Mouse (Mus musculus): ENCODE measurements around the gene Zbtb45. TPM values are rescaled to one million over a fixed set of nuclear protein-coding genes. Genes with fewer than 3 reads are reported as not detected.

Gene Zbtb45
- polyA plus RNA-seq (2016; fragmentation: Nextera tagmentation; extraction: Ambion mirVana) = 29.1 and 31.8 TPM in 2 replicates

DNA sequence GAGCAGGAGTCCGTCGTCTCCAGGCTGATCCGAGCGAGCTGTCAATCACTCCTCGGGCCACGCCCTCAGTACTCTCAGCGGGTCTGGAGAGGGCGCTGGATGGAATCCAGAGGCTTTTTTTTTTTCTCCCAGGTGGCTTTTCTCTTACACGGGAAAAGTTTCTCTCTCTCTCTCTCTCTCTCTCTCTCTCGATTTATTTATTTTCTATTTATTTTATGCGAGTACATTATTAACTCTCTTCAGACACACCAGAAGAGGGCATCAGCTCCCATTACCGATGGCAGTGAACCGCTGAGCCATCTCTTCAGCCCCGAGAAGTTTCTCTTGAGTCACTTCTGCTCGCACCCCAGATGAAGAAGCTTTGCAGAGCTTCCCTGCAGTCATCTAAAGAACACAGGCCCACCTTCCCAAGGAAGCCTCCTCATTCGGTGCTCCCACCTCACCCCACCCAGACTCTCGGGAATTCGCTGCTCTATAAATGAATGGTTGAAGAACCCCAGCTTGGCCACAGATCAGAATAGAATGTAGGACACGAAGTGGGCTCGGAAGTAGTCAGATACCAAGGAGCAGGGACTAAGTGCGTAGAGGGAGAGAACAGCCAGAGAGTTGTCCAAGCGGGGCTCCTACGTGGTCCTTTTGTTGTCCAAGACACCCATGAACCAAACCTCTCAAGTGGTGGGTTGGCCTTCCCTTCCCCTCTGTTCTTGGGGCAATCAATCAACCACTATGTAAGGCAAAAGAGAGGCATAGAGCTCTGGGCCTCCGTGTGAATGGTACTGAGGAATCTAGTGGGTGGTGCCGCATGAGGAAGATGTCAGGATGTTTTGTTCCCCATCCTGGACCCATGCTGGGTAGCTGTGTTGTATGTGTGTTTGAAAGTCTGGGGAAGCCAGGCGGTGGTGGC lies at the start of gene Zbtb45:
Zbtb45 (minus strand) TSS at position 30 of the 904 bp plus-strand sequence.
- peak within 1 kb of the TSS; percentile 65 for H3K4me3 ChIP-seq
- peaks cover 27% of the 10 kb centered on the region for H3K27me3 ChIP-seq (ENCODE audit: low read depth, poor library complexity, severe bottlenecking)
- DNase-seq (ENCODE audit: low spot score) = no peak
- 21% methylated on average over 26 of the region's 26 CpGs for WGBS
- peak within 1 kb of the TSS; percentile 92 for H3K27ac ChIP-seq
- H3K9me3 ChIP-seq (replicated peaks) = no peaks in the 10 kb centered on the region
- H3K36me3 ChIP-seq = peaks cover 29% of the 10 kb centered on the region
- peaks cover 31% of the 10 kb centered on the region for H3K4me1 ChIP-seq

- Histone ChIP-seq H3K27me3 (ENCODE audit: low read depth, poor library complexity, severe bottlenecking) (no peaks in the 10 kb centered on the region), H3K4me3 (no peak overlapping the region), H3K9me3 (replicated peaks) (no peaks in the 10 kb centered on the region), H3K27ac (no peak overlapping the region), H3K4me1 (peaks cover 3% of the 10 kb centered on the region; the same call in 1 of the 2 replicates), H3K36me3 (no peaks in the 10 kb centered on the region)
- no peak for DNase-seq (ENCODE audit: low spot score)
- WGBS = 90% methylated on average over 9 of the region's 9 CpGs
Observed at GRCm38 (mm10) chr7:13059536-13059935, 49.7 kb upstream of the Zbtb45 start.

DNA sequence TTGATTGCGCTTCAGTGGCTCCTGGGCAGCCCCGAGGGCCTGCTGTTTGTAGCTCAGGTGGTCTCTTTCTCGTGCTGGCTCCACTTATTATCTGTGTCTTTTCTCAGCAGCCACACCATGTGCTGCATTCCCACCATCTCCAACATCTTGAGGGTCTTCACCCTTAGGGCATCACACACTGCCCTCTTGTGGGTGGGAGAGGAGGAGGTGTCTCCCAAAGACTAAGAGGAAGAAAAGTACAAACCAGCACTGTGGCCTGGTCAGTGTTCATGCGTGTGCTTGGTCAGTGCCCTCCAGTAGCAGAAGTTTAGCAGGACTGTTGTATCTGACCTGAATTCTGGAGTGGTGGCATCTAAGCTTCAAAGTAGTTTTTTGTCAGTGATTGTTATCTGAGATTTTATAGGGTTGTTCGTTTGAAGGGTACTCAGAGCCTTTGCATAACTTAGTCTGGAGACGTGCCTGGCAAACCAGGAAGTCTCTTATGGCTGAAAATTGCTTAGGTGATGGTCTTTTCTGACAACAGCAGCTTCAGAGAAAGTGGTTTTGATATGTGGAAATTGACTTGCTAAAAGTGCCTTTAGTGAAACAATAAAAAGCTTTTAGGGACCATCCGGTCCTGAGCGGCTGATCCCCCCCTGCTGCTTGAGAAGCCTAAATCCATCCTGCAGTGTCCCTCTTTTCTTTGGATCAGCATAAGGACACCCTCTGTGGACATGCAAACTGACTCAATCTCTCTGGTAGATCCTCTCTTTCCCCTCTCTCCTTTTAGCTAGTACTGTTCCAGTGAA lies 47.3 kb upstream of the Zbtb45 start:
- DNase-seq (ENCODE audit: low spot score) = no peak
- no peaks in the 10 kb centered on the region for H3K27me3 ChIP-seq (ENCODE audit: low read depth, poor library complexity, severe bottlenecking)
- WGBS = 66% methylated on average over 8 of the region's 8 CpGs

GRCm38 (mm10) chr7:13054287-13055010 lies 44.6 kb upstream of the Zbtb45 start, which contains the start of gene Mzf1:
Gene Mzf1, minus strand, starts transcription at chr7:13054764.
- peak; percentile 93 for DNase-seq (ENCODE audit: low spot score)
- H3K27me3 ChIP-seq (ENCODE audit: low read depth, poor library complexity, severe bottlenecking) = no peaks in the 10 kb centered on the region
- H3K9me3 ChIP-seq (replicated peaks) = no peaks in the 10 kb centered on the region; the same call in 1 of the 2 replicates
- peak within 1 kb of the TSS; percentile 93 for H3K27ac ChIP-seq
- WGBS = under 1% methylated on average over 41 of the region's 41 CpGs
- no peaks in the 10 kb centered on the region for H3K36me3 ChIP-seq
- H3K4me3 ChIP-seq = peak within 1 kb of the TSS; percentile 68
- peaks cover 8% of the 10 kb centered on the region for H3K4me1 ChIP-seq

More for the DNA sequence above, 47.3 kb upstream of the Zbtb45 start:
- Histone ChIP-seq H3K27ac (no peak overlapping the region), H3K36me3 (no peaks in the 10 kb centered on the region), H3K9me3 (replicated peaks) (no peaks in the 10 kb centered on the region; the same call in 1 of the 2 replicates), H3K4me1 (peaks cover 8% of the 10 kb centered on the region), H3K4me3 (no peak overlapping the region)

- no peak for DNase-seq (ENCODE audit: low spot score)
- WGBS = 2% methylated on average over 15 of the region's 15 CpGs
- peak overlapping the region; percentile 68 for H3K4me3 ChIP-seq
- H3K4me1 ChIP-seq = peaks cover 8% of the 10 kb centered on the region
- H3K27me3 ChIP-seq (ENCODE audit: low read depth, poor library complexity, severe bottlenecking) = no peaks in the 10 kb centered on the region
- H3K9me3 ChIP-seq (replicated peaks) = no peaks in the 10 kb centered on the region; the same call in 1 of the 2 replicates
- no peaks in the 10 kb centered on the region for H3K36me3 ChIP-seq
- peak overlapping the region; percentile 93 for H3K27ac ChIP-seq
Observed at GRCm38 (mm10) chr7:13053961-13054286, 44.1 kb upstream of the Zbtb45 start.

DNA sequence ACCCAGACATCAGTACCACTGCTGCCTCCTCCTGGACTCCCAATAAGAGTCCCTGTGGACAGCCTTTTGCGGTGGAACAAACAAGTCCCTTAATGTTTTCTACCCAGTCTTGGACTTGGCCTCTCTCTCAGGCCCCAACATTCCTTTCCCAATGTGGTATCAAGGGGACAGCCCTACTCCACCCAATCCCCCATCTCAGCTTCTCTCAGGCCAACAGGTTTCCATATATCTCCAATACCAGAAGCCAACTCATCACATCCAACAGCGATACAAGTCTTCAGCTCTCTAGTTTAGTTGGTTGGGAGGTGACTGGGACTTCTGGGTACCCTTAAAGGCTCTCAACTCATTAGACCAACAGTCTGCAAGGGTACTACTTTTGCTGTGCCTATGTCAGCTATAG lies 43.7 kb upstream of the Zbtb45 start:
- 91% methylated on average over 2 of the region's 2 CpGs for WGBS
- Histone ChIP-seq H3K27me3 (ENCODE audit: low read depth, poor library complexity, severe bottlenecking) (no peaks in the 10 kb centered on the region), H3K9me3 (replicated peaks) (no peaks in the 10 kb centered on the region; the same call in 1 of the 2 replicates), H3K4me1 (peaks cover 8% of the 10 kb centered on the region), H3K4me3 (peak overlapping the region; percentile 68), H3K27ac (peak overlapping the region; percentile 93; the same call in 1 of the 2 replicates), H3K36me3 (no peaks in the 10 kb centered on the region)
- DNase-seq (ENCODE audit: low spot score) = no peak

DNA sequence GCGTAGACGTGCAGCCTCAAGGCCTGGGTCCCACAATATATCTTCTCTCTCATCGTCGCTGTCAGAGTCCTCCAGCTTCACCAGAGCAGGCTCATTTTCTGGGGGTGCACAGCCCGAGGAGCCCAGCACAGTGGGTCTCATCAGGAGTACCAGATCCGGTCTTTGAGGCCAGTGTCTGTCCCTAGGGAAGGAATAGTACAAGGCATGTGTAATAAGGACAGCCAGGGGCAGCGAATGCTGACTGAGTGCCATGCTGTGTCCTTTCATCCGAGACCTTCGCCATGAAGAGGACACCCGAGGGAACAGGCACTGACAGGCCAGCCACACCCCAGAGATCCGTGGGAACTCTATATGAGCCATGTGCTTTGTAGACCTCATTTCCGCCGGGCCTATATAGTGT lies 43.2 kb upstream of the Zbtb45 start:
- H3K36me3 ChIP-seq = no peaks in the 10 kb centered on the region
- H3K27me3 ChIP-seq (ENCODE audit: low read depth, poor library complexity, severe bottlenecking) = no peaks in the 10 kb centered on the region
- no peak for DNase-seq (ENCODE audit: low spot score)
- H3K27ac ChIP-seq = no peak overlapping the region
- no peaks in the 10 kb centered on the region; the same call in 1 of the 2 replicates for H3K9me3 ChIP-seq (replicated peaks)
- 88% methylated on average over 13 of the region's 13 CpGs for WGBS
- no peak overlapping the region for H3K4me3 ChIP-seq
- peaks cover 8% of the 10 kb centered on the region for H3K4me1 ChIP-seq

DNA sequence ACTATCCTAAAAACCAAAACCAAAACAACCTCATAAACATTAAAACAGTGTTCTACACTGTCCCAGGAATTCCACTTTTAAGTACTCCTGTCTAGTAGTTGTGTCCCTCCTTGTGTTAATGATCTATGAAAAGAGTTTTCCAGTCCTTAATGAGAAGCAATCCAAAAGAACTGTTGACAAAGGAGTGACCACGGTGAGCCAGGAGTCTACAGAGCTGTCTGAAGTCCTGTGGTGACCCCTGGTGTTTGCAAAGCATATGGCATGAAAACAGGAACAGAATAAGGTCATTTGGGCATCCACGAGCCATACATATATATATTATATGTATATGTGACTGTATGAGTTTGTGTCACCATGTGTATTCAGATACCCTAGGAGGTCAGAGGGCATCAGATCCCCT lies 36.2 kb upstream of the Zbtb45 start:
- H3K27me3 ChIP-seq (ENCODE audit: low read depth, poor library complexity, severe bottlenecking) = peaks cover 47% of the 10 kb centered on the region
- H3K9me3 ChIP-seq (replicated peaks) = peaks cover 6% of the 10 kb centered on the region
- 18% methylated on average over 2 of the region's 2 CpGs for WGBS
- H3K36me3 ChIP-seq = no peaks in the 10 kb centered on the region
- H3K4me3 ChIP-seq = no peak overlapping the region
- DNase-seq (ENCODE audit: low spot score) = peak; percentile 62
- peaks cover 15% of the 10 kb centered on the region for H3K4me1 ChIP-seq
- H3K27ac ChIP-seq = no peak overlapping the region

DNA sequence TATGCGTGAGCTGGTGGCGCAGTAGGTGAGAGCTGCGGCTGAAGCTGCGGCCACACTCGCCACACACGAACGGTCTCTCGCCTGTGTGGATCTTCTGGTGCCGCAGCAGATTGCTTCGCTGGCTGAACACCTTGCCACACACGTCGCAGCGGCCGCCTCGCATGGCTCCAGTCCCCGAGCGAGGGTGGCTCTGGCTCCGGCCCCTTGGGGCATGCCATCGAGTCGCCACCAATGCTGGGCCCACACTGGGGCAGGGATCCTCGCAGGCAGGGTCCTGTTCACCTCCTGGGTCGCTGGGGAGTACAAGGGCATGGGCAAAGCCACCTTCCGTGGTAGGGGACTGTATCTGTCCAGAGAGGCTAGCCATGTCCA lies 34.4 kb upstream of the Zbtb45 start:
- Histone ChIP-seq H3K27me3 (ENCODE audit: low read depth, poor library complexity, severe bottlenecking) (peaks cover 56% of the 10 kb centered on the region), H3K27ac (peak overlapping the region; percentile 75), H3K4me1 (peaks cover 15% of the 10 kb centered on the region), H3K36me3 (no peaks in the 10 kb centered on the region), H3K4me3 (peak overlapping the region; percentile 62), H3K9me3 (replicated peaks) (peaks cover 6% of the 10 kb centered on the region)
- peak; percentile 37 for DNase-seq (ENCODE audit: low spot score)
- 4% methylated on average over 23 of the region's 23 CpGs for WGBS

- peak; percentile 73 for DNase-seq (ENCODE audit: low spot score)
- Histone ChIP-seq H3K27me3 (ENCODE audit: low read depth, poor library complexity, severe bottlenecking) (peaks cover 56% of the 10 kb centered on the region), H3K36me3 (no peaks in the 10 kb centered on the region), H3K4me3 (peak overlapping the region; percentile 62), H3K27ac (peak overlapping the region; percentile 75), H3K4me1 (peaks cover 21% of the 10 kb centered on the region), H3K9me3 (replicated peaks) (peaks cover 6% of the 10 kb centered on the region)
- WGBS = 5% methylated on average over 88 of the region's 88 CpGs
Observed at GRCm38 (mm10) chr7:13043445-13044253, 33.8 kb upstream of the Zbtb45 start.

GRCm38 (mm10) chr7:13043120-13043444 lies 33.2 kb upstream of the Zbtb45 start:
- Histone ChIP-seq H3K9me3 (replicated peaks) (peaks cover 6% of the 10 kb centered on the region), H3K27me3 (ENCODE audit: low read depth, poor library complexity, severe bottlenecking) (peaks cover 56% of the 10 kb centered on the region), H3K4me1 (peaks cover 23% of the 10 kb centered on the region), H3K36me3 (no peaks in the 10 kb centered on the region), H3K27ac (no peak overlapping the region), H3K4me3 (peak overlapping the region; percentile 62)
- no peak for DNase-seq (ENCODE audit: low spot score)
- 34% methylated on average over 16 of the region's 16 CpGs for WGBS

DNA sequence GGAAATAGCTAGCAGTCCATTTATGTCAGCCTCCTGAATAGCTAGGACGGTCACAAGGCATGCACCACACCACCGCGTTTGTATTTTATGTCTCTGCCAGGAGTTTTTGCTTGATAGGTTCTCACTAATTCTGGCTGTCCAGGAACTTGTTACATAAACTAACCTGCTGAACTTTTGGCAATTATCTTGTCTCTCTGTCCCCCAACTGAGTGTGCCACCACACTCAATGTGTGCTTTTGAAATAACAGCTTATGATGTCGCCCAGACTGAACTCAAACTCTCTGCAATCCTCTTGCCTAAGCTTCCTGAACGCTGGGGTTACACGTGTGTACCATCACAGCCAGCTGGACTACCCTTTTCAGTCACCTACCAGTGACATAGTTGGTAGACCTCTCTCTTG lies 32.7 kb upstream of the Zbtb45 start:
- H3K36me3 ChIP-seq = no peaks in the 10 kb centered on the region
- H3K4me1 ChIP-seq = peaks cover 23% of the 10 kb centered on the region
- peaks cover 6% of the 10 kb centered on the region for H3K9me3 ChIP-seq (replicated peaks)
- H3K4me3 ChIP-seq = no peak overlapping the region
- peaks cover 56% of the 10 kb centered on the region for H3K27me3 ChIP-seq (ENCODE audit: low read depth, poor library complexity, severe bottlenecking)
- DNase-seq (ENCODE audit: low spot score) = no peak
- 80% methylated on average over 6 of the region's 6 CpGs for WGBS
- H3K27ac ChIP-seq = no peak overlapping the region

All from limb, embryonic 10.5 days (tissue).